Mouse (Mus musculus) right cerebral cortex, postnatal 4 days (tissue): Measurements from ENCODE around the gene Zmpste24.
A peak's percentile ranks its signal among the peaks of the same experiment; 100 is the strongest.
"Not testable (repeated sequence)": the region's sequence is repeated elsewhere in the genome, so short reads cannot be mapped to it uniquely, and the experiment has no call there.

Source experiments
- DNase-seq: peaks from one replicate; pipeline ENCODE4 v3.0.0-alpha.2; 2022

The Zmpste24 gene

GRCm38 (mm10) chr4:121097650-121098378 is at the start of gene Zmpste24:
Zmpste24 (minus strand) TSS chr4:121098241.
- peak; percentile 82 for DNase-seq

GRCm38 (mm10) chr4:121109126-121109525 is 11.1 kb upstream of the Zmpste24 start, which contains the start of gene Tmco2:
Tmco2 (minus strand) TSS chr4:121109226.
- DNase-seq: no peak

- no peak for DNase-seq
Measured at GRCm38 (mm10) chr4:121103304-121103703, 5.3 kb upstream of the Zmpste24 start.

GRCm38 (mm10) chr4:121090211-121090610 is 7.8 kb downstream of the Zmpste24 start:
- DNase-seq: no peak

GRCm38 (mm10) chr4:121088696-121089095 is 9.3 kb downstream of the Zmpste24 start:
- no peak for DNase-seq

- DNase-seq: no peak
Measured at GRCm38 (mm10) chr4:121084506-121084905, 13.5 kb downstream of the Zmpste24 start.

- DNase-seq: no peak
Measured at GRCm38 (mm10) chr4:121080395-121080794, 17.6 kb downstream of the Zmpste24 start.

GRCm38 (mm10) chr4:121077915-121078646 is 20.0 kb downstream of the Zmpste24 start:
- no peak for DNase-seq

- no peak for DNase-seq
Measured at GRCm38 (mm10) chr4:121074250-121074649, 23.8 kb downstream of the Zmpste24 start.

- no peak for DNase-seq
Measured at GRCm38 (mm10) chr4:121065336-121065735, 32.7 kb downstream of the Zmpste24 start.

- DNase-seq: not testable (repeated sequence)
Measured at GRCm38 (mm10) chr4:121059218-121059617, 38.8 kb downstream of the Zmpste24 start.

GRCm38 (mm10) chr4:121057032-121057431 is 41.0 kb downstream of the Zmpste24 start:
- no peak for DNase-seq

- DNase-seq: peak; percentile 39
Measured at GRCm38 (mm10) chr4:121056342-121056741, 41.7 kb downstream of the Zmpste24 start.

- no peak for DNase-seq
Measured at GRCm38 (mm10) chr4:121052454-121053323, 45.4 kb downstream of the Zmpste24 start.

- no peak for DNase-seq
Measured at GRCm38 (mm10) chr4:121051863-121052262, 46.2 kb downstream of the Zmpste24 start.

- no peak for DNase-seq
Measured at GRCm38 (mm10) chr4:121042946-121043345, 55.1 kb downstream of the Zmpste24 start.

GRCm38 (mm10) chr4:121042472-121042871 is 55.6 kb downstream of the Zmpste24 start:
- no peak for DNase-seq

GRCm38 (mm10) chr4:121040897-121041671 is 57.0 kb downstream of the Zmpste24 start:
- DNase-seq: peak; percentile 73

- DNase-seq: no peak
Measured at GRCm38 (mm10) chr4:121040323-121040722, 57.7 kb downstream of the Zmpste24 start.

GRCm38 (mm10) chr4:121039331-121040115 is 58.5 kb downstream of the Zmpste24 start, which contains the start of gene Col9a2:
Col9a2 (plus strand) TSS chr4:121039385.
- DNase-seq: peak; percentile 33

GRCm38 (mm10) chr4:121033006-121033405 is 65.0 kb downstream of the Zmpste24 start:
- DNase-seq: no peak
